Mouse (Mus musculus) thymus, postnatal 36 days (tissue): ENCODE results near the gene Ccnd3.

Experiments
- DNase-seq, 2 experiments: peaks; one replicate each; pipeline ENCODE4 v3.0.0; 2022; ENCODE audit warnings: mixed read lengths in 2 of 2

Ccnd3 gene

DNA sequence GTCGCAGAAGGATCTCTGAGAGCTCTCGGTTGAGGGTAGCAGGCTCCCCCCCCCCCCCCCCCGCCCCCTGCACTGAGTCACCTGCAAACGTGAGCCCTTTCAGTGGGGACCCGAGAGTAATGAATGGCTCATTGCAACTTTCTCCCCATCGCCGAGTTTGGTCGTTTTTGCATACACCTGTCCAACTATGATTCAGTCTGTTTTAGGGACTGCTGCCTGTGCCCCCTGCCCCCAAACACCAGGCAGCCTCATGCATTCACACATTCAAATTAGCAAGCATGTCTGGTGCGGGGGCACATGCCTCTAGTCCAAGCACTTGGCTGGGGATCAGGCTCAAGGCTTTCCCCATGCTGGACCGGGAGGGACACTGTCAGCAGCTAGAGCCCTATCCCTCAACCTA lies 49.8 kb downstream of the Ccnd3 start:
- DNase-seq = no peak

- DNase-seq = no peak
These were observed 52.3 kb downstream of the Ccnd3 start for GRCm38 (mm10) chr17:47557179-47557578.

DNA sequence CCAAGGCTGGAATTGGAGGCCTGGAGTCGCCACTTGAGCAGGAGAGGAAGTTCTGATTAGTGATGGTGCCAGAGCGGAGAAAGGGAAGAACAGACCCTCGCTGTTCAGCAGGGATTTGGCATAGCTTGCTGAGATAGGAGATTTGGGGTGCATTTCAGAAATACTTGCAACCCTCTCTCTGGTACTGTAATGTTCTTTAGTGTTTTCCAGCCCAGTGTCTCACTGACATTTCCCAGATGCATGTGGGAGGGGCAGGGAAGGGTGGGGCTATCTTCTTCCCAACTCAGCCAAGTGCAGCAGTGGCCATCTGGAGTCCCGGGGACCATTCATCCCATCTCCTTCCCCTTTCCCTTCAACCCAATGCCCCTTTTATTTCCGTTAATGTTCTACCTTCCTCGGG lies 54.9 kb downstream of the Ccnd3 start:
- DNase-seq = no peak

- DNase-seq = no peak
These were observed 58.0 kb downstream of the Ccnd3 start for GRCm38 (mm10) chr17:47562875-47563274.

- no peak for DNase-seq
These were observed 59.8 kb downstream of the Ccnd3 start for GRCm38 (mm10) chr17:47564612-47565011.

DNA sequence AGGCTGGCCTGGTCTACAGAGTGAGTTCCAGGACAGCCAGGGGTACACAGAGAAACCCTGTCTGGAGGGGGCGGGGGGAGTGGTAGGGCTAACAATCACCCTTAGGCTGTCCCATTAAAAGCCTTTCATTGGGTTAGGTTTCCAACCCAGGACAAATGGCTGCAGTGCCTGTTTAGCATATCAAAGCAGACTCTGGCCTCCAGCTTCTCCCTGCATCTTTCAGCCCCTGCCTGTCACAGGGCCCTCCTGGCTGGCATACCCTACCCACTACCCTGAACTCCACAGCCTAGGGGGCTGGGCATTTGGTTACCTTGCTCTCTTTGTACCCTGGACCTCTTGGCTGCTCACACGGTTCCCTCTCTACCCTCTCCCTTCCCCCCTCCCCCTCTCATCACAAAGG lies 61.3 kb downstream of the Ccnd3 start:
- no peak for DNase-seq

GRCm38 (mm10) chr17:47567271-47567670 lies 62.4 kb downstream of the Ccnd3 start:
- no peak for DNase-seq

DNA sequence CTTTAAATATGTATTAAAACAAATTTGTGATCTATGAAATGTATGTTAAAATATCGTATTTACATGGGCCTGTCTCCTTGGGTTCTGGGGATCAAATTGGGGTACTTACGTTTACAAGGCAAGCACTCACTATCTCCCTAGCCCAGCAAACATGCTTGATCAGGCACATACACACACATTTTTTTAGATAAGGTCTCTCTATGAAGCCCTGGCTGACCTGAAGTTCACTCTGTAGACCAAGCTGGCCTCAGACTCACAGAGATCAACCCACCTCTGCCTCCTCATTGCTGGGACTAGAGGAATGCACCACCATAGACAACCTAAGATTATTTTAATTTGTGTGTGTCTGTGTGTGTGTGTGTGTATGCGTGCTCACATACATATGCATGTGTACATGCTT lies 63.5 kb downstream of the Ccnd3 start:
- DNase-seq = no peak

DNA sequence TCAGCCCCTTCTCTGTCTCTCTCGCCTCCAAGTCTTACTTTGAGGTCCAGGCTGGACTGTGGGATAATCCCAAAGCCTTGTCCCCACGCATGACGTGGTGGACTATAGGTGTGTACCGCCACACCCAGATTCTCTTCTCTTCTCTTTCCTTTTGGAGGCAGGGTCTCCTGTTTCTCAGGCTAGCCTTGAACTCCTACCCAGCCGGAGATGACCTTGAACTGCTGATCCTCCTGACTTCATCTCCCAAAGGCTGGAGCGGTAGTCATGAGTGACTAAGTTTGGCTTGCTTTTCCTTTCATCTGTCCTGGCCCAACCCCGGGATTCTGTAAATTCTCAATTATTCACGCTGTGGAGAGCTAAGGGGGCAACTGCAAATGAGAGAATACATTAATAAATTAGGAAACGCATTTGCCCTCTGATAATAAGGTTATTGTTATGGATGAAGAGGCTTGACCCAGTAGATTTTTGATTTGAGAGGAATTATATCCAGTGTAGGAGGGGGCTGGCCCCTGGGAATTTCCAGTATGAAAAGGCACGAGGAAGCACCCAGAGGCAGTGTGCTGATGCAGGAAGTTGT lies 64.2 kb downstream of the Ccnd3 start:
- DNase-seq = no peak

DNA sequence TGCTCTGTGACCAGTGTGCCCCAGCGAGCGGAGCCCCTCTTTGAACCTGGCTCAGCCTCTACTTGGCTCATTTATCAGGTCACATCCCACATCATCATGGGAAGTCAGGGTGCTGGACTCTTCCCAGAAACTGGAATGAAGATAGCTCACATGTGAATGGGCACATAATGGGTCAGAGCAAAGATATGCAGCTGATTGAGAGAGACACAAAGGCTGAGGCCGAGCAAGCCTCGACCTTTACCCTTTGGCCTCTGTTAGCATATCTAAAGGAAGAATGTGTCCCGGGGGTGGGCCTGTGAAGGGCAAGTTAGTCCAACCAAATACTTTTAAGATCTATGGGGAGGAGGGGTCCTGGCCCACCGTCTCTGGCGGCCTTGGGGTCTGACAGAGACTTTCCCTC lies 66.8 kb downstream of the Ccnd3 start:
- DNase-seq = no peak

- no peak for DNase-seq
These were observed 67.6 kb downstream of the Ccnd3 start for GRCm38 (mm10) chr17:47572436-47572835.

GRCm38 (mm10) chr17:47574028-47574427 lies 69.2 kb downstream of the Ccnd3 start:
- DNase-seq = no peak

- no peak for DNase-seq
These were observed 70.0 kb downstream of the Ccnd3 start for GRCm38 (mm10) chr17:47574830-47575229.

GRCm38 (mm10) chr17:47578655-47579054 lies 73.8 kb downstream of the Ccnd3 start:
- no peak for DNase-seq

- DNase-seq = no peak
These were observed 76.1 kb downstream of the Ccnd3 start for GRCm38 (mm10) chr17:47580962-47581361.

DNA sequence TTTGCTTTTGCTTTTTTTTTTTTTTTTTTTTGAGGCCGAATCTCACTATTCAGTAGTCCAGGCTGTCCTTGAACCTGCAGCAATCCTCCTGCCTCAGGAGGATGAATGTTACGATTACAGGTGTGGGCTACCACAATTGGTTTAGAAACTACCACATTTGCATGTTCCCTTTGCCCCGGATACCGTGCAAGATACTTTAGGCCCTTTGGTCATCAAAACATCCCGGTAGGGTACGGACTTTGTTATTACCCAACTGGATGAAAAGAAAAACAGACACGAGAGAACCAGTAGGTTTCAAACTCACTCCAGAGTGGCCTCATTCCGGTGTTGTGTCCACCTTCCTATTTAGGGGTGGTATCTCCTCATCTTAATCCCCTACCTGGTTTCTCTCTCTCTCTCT lies 83.7 kb downstream of the Ccnd3 start:
- no peak for DNase-seq

DNA sequence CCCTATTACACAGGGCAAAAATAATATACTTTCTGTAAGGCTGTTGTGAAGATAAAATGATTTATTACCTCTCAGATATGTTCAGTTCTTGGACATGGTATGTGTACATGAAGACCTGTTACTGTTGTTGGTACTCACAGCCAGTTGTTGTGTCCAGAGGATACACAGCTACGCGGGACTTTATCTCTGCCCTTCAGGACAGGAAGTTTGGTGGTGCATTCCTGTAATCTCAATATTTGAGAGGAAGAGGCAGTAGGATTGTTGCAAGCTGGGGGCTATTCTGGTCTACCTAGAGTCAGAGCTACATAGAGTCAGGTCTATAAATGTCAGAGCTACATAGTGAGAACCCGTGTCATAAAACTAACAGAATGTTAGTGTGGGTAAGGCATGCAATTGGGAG lies 86.2 kb downstream of the Ccnd3 start:
- DNase-seq = no peak

GRCm38 (mm10) chr17:47593215-47593853 lies 88.5 kb downstream of the Ccnd3 start:
- DNase-seq = peak; percentile 96

- no peak for DNase-seq
These were observed 89.0 kb downstream of the Ccnd3 start for GRCm38 (mm10) chr17:47593854-47594182.

- DNase-seq = peak; percentile 79 to 85
These were observed 89.5 kb downstream of the Ccnd3 start for GRCm38 (mm10) chr17:47594183-47594968.

DNA sequence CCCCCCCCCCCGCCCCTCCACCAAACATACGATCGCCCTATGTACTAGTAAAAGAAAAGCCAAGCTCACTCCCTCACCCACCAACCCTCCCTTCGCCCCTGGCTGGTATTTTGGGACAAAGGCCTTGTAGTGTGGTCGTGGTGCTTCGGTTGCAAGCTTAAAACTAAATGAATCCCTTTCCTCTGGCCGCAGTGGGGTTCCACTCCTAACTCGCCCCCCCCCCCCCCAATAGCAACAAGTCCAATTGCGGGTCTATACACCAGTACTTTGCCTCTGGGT lies 90.1 kb downstream of the Ccnd3 start:
- DNase-seq = no peak

DNA sequence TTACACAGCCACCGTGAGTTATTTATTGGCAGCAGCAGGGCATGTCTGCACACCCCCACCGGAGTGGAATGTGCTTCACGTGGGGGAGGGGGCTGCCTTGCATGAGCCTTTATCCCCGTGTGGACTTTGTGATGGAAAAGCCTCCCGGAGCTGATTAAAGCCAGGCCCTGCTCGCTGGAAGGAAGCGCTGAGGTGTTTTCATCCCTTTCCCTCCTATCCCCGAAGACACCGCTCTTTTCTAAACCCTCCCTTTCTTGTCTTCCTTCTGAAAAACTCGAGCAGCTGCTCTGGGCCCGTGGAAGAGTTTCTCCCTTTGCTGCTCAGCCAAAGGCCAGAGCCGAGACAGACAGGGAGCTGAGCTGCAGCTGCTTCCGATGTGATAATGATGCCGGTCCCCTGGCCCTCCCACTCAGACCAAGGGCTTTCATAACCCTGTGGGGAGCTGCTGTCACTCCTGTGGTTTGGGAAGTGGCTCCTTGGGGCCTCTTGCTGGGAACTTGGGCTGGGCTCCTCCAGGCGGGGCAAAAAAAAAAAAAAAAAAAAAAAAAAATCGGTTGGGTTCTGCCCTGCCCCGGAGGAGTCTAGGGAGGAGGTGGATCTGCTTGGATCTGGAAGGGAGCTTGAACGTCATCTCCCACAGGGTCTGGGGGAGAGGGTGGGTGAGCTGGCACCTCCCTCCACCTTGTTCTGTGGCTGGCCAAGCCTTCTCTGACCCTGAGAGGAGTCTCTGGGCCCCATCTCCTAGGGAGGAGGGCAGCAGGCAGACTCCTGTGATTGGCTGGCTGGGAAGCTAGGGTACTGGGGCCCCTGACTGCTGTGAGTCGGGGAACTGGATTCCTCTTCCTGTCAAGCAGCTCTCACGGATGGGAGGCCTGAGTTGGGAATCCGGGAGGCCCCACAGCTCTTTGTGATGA lies 90.7 kb downstream of the Ccnd3 start:
- peak; percentile 72 to 84 for DNase-seq

GRCm38 (mm10) chr17:47596162-47596838 lies 91.4 kb downstream of the Ccnd3 start:
- peak; percentile 42 to 50 for DNase-seq
